Mouse (Mus musculus) MEL (cell line): Measurements from ENCODE around the gene Cx3cl1. TPM values are rescaled to one million over a fixed set of nuclear protein-coding genes. Genes with fewer than 3 reads are reported as not detected.

ENCODE experiments used
- DNase-seq: peaks from one replicate; pipeline ENCODE4 v3.0.0; 2011; ENCODE audit warnings: low read depth, low spot score
- H3K27ac ChIP-seq: 2 replicates; pipeline ENCODE4 v1.5.1; 2012; ENCODE audit warnings: low read depth, mild to moderate bottlenecking, control low read depth, low read length, moderate library complexity; ENCODE audit not compliant: control insufficient read depth
- H3K27me3 ChIP-seq, 2 experiments: fragments of 150-350 bp in 1 of 2; sonication (generic) in 1 of 2; 2 replicates each; pipeline ENCODE4 v1.6.1; 2012; ENCODE audit warnings: low read length in 2 of 2, mild to moderate bottlenecking in 2 of 2, improper control_type of control experiment in 1 of 2, moderate library complexity in 1 of 2; ENCODE audit not compliant: insufficient read depth in 2 of 2, control insufficient read depth in 1 of 2
- H3K36me3 ChIP-seq, 2 experiments: 2 replicates each; pipeline ENCODE4 v1.6.1; 2012 to 2014; ENCODE audit warnings: low read length in 2 of 2, improper control_type of control experiment in 1 of 2, inconsistent platforms in 1 of 2, mild to moderate bottlenecking in 1 of 2; ENCODE audit not compliant: insufficient read depth in 2 of 2, control insufficient read depth in 1 of 2
- H3K4me1 ChIP-seq, 2 experiments: fragments of 150-350 bp in 1 of 2; sonication (generic) in 1 of 2; 2 replicates each; pipeline ENCODE4 v1.6.1; 2012; ENCODE audit warnings: low read length in 2 of 2, improper control_type of control experiment in 1 of 2, mild to moderate bottlenecking in 1 of 2; ENCODE audit not compliant: insufficient read depth in 2 of 2, control insufficient read depth in 1 of 2
- H3K4me3 ChIP-seq, 2 experiments: fragments of 150-350 bp in 1 of 2; sonication (generic) in 1 of 2; 2 replicates each; pipeline ENCODE4 v1.5.1; 2012; ENCODE audit warnings: low read depth in 2 of 2, low read length in 2 of 2, mild to moderate bottlenecking in 2 of 2, moderate library complexity in 2 of 2, control low read depth in 1 of 2, improper control_type of control experiment in 1 of 2; ENCODE audit not compliant: control insufficient read depth in 1 of 2, insufficient read depth in 1 of 2
- H3K79me2 ChIP-seq: 2 replicates; pipeline ENCODE4 v1.6.1; 2012; ENCODE audit warnings: mild to moderate bottlenecking, low read length, moderate library complexity; ENCODE audit not compliant: control insufficient read depth, poor library complexity, insufficient read depth
- H3K9ac ChIP-seq: 2 replicates; pipeline ENCODE4 v1.6.1; 2012; ENCODE audit warnings: low read depth, mild to moderate bottlenecking, control low read depth, low read length, moderate library complexity; ENCODE audit not compliant: control insufficient read depth, poor library complexity, severe bottlenecking
- H3K9me3 ChIP-seq: fragments of 150-350 bp; sonication (generic); replicated peaks from 2 replicates; pipeline ENCODE4 v1.6.1; 2012; ENCODE audit warnings: mild to moderate bottlenecking, low read length, improper control_type of control experiment, moderate library complexity; ENCODE audit not compliant: insufficient read depth
- CHD1 ChIP-seq: IDR thresholded peaks from 2 replicates; pipeline ENCODE4 v1.6.1; 2012; ENCODE audit warnings: low read depth, mild to moderate bottlenecking, inconsistent platforms, low read length, improper control_type of control experiment
- CHD2 ChIP-seq: IDR thresholded peaks from 2 replicates; pipeline ENCODE4 v1.6.1; 2011; ENCODE audit warnings: low read length, improper control_type of control experiment
- CTCF ChIP-seq, 3 experiments: IDR thresholded peaks in 2 of 3; conservative IDR thresholded peaks in 1 of 3; 2 replicates each; pipeline ENCODE4 v1.5.1; 2011 to 2012; ENCODE audit warnings: low read length in 3 of 3, low read depth in 2 of 3, mild to moderate bottlenecking in 2 of 3, improper control_type of control experiment in 1 of 3, inconsistent platforms in 1 of 3, mixed read lengths in 1 of 3, moderate library complexity in 1 of 3; ENCODE audit not compliant: control insufficient read depth in 1 of 3, insufficient read depth in 1 of 3, poor library complexity in 1 of 3, severe bottlenecking in 1 of 3
- HCFC1 ChIP-seq: IDR thresholded peaks from 2 replicates; pipeline ENCODE4 v1.6.1; 2012; ENCODE audit warnings: low read depth, mild to moderate bottlenecking, inconsistent platforms, low read length, improper control_type of control experiment, moderate library complexity
- JUND ChIP-seq: IDR thresholded peaks from 2 replicates; pipeline ENCODE4 v1.6.1; 2011; ENCODE audit warnings: low read depth, mild to moderate bottlenecking, improper control_type of control experiment, low read length
- MAFK ChIP-seq: IDR thresholded peaks from 2 replicates; pipeline ENCODE4 v1.6.1; 2011; ENCODE audit warnings: low read depth, mild to moderate bottlenecking, low read length, improper control_type of control experiment, borderline replicate concordance
- MAX ChIP-seq: IDR thresholded peaks from 2 replicates; pipeline ENCODE4 v1.6.1; 2011; ENCODE audit warnings: low read length, improper control_type of control experiment
- MAZ ChIP-seq: IDR thresholded peaks from 2 replicates; pipeline ENCODE4 v1.6.1; 2012; ENCODE audit warnings: low read depth, mild to moderate bottlenecking, inconsistent platforms, low read length, improper control_type of control experiment
- MYB ChIP-seq: IDR thresholded peaks from 2 replicates; pipeline ENCODE4 v1.6.1; 2011; ENCODE audit warnings: mild to moderate bottlenecking, low read depth, low read length, improper control_type of control experiment
- MYC ChIP-seq: IDR thresholded peaks from 2 replicates; pipeline ENCODE4 v1.6.1; 2011; ENCODE audit warnings: low read depth, mild to moderate bottlenecking, low read length, improper control_type of control experiment, moderate library complexity
- NRF1 ChIP-seq: IDR thresholded peaks from 2 replicates; pipeline ENCODE4 v1.6.1; 2014; ENCODE audit warnings: low read depth, mild to moderate bottlenecking, inconsistent platforms, low read length, improper control_type of control experiment, moderate library complexity; ENCODE audit not compliant: poor library complexity, insufficient read depth, severe bottlenecking
- POLR2AphosphoS2 ChIP-seq: IDR thresholded peaks from 2 replicates; pipeline ENCODE4 v1.6.1; 2011; ENCODE audit warnings: low read length, improper control_type of control experiment
- POLR2AphosphoS5 ChIP-seq: IDR thresholded peaks from 2 replicates; pipeline ENCODE4 v1.6.1; 2012; ENCODE audit warnings: low read depth, borderline replicate concordance, mild to moderate bottlenecking, inconsistent platforms, low read length, moderate library complexity, mixed read lengths
- RCOR1 ChIP-seq: IDR thresholded peaks from 2 replicates; pipeline ENCODE4 v1.6.1; 2012; ENCODE audit warnings: low read depth, mild to moderate bottlenecking, inconsistent platforms, low read length, improper control_type of control experiment
- TCF12 ChIP-seq: IDR thresholded peaks from 2 replicates; pipeline ENCODE4 v1.6.1; 2014; ENCODE audit warnings: low read depth, mild to moderate bottlenecking, inconsistent platforms, low read length, improper control_type of control experiment, moderate library complexity
- ZMIZ1 ChIP-seq: IDR thresholded peaks from 2 replicates; pipeline ENCODE4 v1.6.1; 2012; ENCODE audit warnings: low read depth, mild to moderate bottlenecking, inconsistent platforms, low read length, improper control_type of control experiment, moderate library complexity
- ZNF384 ChIP-seq: IDR thresholded peaks from 2 replicates; pipeline ENCODE4 v1.6.1; 2012; ENCODE audit warnings: low read depth, mild to moderate bottlenecking, inconsistent platforms, low read length, improper control_type of control experiment
- polyA plus RNA-seq, 2 experiments: library from polyadenylated mRNA; stranded (reverse) in 1 of 2; unstranded in 1 of 2; fragments of >175 nt in 1 of 2; fragments of >200 nt in 1 of 2; gene quantifications; 2 replicates each; pipeline versions ENCODE4 v1.2.1 to v1.2.4; 2012; ENCODE audit warnings: low replicate concordance in 2 of 2, low read depth in 1 of 2; ENCODE audit not compliant: insufficient read length in 2 of 2, insufficient read depth in 1 of 2, missing spikeins in 1 of 2
- total RNA-seq: library from RNA; depleted of rRNA; stranded (reverse); fragments of 300-350 nt; gene quantifications from 2 replicates; pipeline ENCODE4 v1.2.3, GENCODE M21; 2012; rRNA removed

The Cx3cl1 gene
- total RNA-seq (not detected in 2 replicates), polyA plus RNA-seq (not detected)

DNA sequence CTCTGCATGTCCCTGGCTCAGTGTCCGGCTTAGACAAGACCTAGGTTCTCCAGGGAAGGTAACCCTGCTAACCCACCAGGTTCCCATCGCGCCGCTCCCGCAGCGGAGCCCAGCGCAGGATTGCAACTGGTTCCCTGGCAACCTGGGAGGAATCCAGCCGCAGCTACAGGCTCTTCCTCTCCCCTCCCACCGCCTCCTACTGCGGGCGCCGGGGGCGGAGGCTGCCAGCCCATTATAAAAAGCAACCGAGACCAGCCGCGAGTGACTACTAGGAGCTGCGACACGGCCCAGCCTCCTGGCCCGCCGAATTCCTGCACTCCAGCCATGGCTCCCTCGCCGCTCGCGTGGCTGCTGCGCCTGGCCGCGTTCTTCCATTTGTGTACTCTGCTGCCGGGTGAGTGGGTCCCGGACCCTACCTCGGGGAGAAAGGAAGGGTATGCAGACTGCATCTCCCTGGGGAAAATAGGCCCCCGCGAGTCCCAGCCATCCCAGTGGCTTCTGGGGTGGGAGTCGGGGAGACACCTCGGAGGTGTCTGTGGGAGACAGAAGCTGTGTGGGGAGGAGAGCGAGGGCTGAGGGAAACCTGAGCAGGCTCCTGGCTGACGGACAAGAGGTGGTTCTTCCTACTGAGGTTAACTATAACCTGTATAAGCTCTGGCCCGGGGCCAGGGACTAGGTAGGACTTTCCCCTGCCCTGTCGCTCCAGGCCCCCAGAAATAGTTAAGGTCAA, at the start of gene Cx3cl1:
Gene Cx3cl1, plus strand, starts transcription at position 69 of the 730 bp plus-strand sequence.
- no peak within 1 kb of the TSS for H3K4me3 ChIP-seq
- no peaks in the 10 kb centered on the region for H3K9me3 ChIP-seq
- H3K79me2 ChIP-seq: no peaks in the 10 kb centered on the region
- no peaks in the 10 kb centered on the region for H3K4me1 ChIP-seq
- H3K27me3 ChIP-seq: 0 out of 4 replicates have a peak, but pooled peaks cover 0 to 1% of the 10 kb centered on the region in 2 experiments
- no peak for TF ChIP-seq CHD2
- TF ChIP-seq, all 39 proteins: peak for 0
- Histone ChIP-seq H3K36me3 (no peaks in the 10 kb centered on the region), H3K9ac (no peak within 1 kb of the TSS), H3K27ac (no peak within 1 kb of the TSS)
- DNase-seq: no peak

DNA sequence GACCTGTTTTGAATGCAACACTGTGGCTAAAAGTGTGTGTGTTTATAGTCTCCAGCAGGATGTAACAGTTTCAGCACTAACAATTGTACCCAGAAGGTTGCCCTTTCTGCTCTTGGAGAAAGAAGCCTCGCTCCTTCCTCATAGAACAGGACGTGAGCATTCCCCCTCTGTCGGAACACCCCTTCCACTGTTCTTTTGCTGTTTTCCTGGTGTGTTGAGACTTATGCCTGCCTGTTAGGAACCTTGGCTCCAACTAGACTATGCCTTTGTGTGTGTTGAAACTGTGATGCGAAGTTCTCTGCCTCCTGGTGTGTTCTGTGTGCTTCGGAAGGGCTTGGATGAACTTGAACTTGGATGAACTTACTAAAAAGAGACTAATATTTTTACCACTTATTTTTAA, 45.8 kb upstream of the Cx3cl1 start:
- Histone ChIP-seq H3K9me3 (no peaks in the 10 kb centered on the region), H3K27ac (no peak overlapping the region), H3K36me3 (no peaks in the 10 kb centered on the region), H3K9ac (no peak overlapping the region), H3K79me2 (no peaks in the 10 kb centered on the region), H3K27me3 (peaks cover 20 to 30% of the 10 kb centered on the region in 2 experiments), H3K4me3 (no peak overlapping the region), H3K4me1 (no peaks in the 10 kb centered on the region)
- no peak for DNase-seq
- TF ChIP-seq MAX: no peak
- no peak for TF ChIP-seq ZMIZ1
- TF ChIP-seq MYC: no peak
- TF ChIP-seq CTCF (IDR thresholded peaks at IDR 0.05 in 2 of 3, conservative IDR thresholded peaks at IDR 0.05 in 1 of 3; ENCODE audit: control insufficient read depth in 1 of 3, insufficient read depth in 1 of 3, low read depth in 2 of 3, low read length in 3 of 3, poor library complexity in 1 of 3, severe bottlenecking in 1 of 3): no peak
- no peak for TF ChIP-seq MAFK
- no peak for TF ChIP-seq TCF12
- TF ChIP-seq ZNF384: no peak
- no peak for TF ChIP-seq HCFC1
- no peak for TF ChIP-seq CHD1
- no peak for TF ChIP-seq RCOR1
- TF ChIP-seq POLR2AphosphoS5: no peak
- TF ChIP-seq MAZ: no peak
- no peak for TF ChIP-seq JUND
- no peak for TF ChIP-seq MYB
- TF ChIP-seq NRF1: no peak
- no peak for TF ChIP-seq POLR2AphosphoS2
